Mouse (Mus musculus): Measurements from ENCODE around the gene 1110004F10Rik. TPM values are rescaled to one million over a fixed set of nuclear protein-coding genes. Genes with fewer than 3 reads are reported as not detected.

Gene 1110004F10Rik
- polyA plus RNA-seq (2015; fragmentation: Nextera tagmentation; extraction: Ambion mirVana) = 233 and 246 TPM in 2 replicates

DNA sequence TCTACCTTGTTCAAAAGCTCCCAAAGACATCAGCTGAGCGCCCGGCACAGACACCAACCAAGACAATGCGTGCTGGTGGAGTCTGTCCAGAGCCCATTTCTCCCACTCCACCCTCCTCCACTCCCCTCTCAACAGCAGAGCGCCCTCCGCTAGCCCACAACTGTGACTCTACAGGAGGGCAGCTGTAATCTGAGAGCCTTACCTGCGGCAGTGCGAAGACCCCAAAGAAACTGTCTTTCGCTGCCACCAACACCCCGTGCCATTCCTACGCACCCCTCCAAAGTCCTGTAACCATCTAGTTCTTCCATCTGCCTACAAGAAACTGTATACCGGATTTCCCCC, at the start of gene 1110004F10Rik:
Gene 1110004F10Rik, plus strand, starts transcription at position 202 of the 342 bp plus-strand sequence.

DNA sequence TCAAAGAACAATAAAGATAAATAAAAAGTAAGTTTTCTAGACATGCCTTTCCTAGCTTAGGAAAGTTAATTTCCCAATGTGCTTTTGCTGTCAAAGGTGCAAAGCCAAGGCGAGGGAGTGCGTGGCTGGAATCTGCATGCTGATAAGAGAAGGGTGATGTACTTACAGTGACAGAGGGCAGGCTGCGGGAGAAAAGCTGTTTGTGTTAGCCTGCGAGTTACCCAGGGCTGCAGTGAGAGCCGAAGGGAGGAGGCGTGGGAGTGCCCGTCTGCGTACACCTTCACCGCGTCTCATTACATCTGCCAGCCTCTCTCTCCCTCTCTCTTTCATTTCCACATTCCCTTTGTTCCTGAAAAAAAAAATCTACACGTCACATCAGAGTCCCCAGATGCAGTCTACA, 686 bp upstream of the 1110004F10Rik start, which contains the start of gene Sox6:
Gene Sox6, minus strand, starts transcription at position 286 of the 400 bp plus-strand sequence.

DNA sequence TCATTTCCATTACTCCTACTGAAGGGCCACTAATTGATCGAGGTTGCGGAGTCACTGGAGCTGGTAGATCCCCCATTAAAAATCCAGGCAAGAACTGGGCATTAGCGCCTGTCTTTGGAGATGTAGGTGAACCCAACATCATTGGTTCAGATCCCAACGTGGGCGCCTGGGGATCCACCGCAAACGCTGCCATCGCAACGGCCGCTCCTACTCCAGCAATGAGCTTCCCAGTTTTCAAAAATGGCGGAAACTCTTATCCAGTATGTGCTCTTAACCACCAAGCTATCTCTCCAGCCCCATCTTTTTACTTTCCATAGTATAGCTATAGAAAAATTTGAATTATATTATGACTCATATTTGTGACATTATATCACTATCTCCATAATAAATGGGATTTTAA, 45.2 kb downstream of the 1110004F10Rik start, which contains the start of gene Gm4353:
Gene Gm4353, minus strand, starts transcription at position 270 of the 400 bp plus-strand sequence.

Other genes with a start within 250 kb of the 1110004F10Rik start
- gene Sox6, start 601 bp upstream of the 1110004F10Rik start, polyA plus RNA-seq (2015; fragmentation: Nextera tagmentation; extraction: Ambion mirVana) = 11.3 and 16.0 TPM in 2 replicates
- gene Gm4353, start 45.2 kb downstream of the 1110004F10Rik start, polyA plus RNA-seq (2015; fragmentation: Nextera tagmentation; extraction: Ambion mirVana) = 0.24 and 0.87 TPM in 2 replicates